Mouse (Mus musculus) thymus, postnatal 4 days (tissue): Measurements from ENCODE around the gene Adi1.

Source experiments
- DNase-seq: peaks from one replicate; pipeline ENCODE4 v3.0.0; 2021

The Adi1 gene

GRCm38 (mm10) chr12:28694776-28695175 is 19.7 kb downstream of the Adi1 start:
- no peak for DNase-seq

- no peak for DNase-seq
Observed at GRCm38 (mm10) chr12:28697821-28698595, 23.0 kb downstream of the Adi1 start.

GRCm38 (mm10) chr12:28699086-28699485 is 24.1 kb downstream of the Adi1 start:
- DNase-seq: no peak

GRCm38 (mm10) chr12:28699656-28700055 is 24.6 kb downstream of the Adi1 start:
- peak; percentile 79 for DNase-seq

- DNase-seq: peak; percentile 28
Observed at GRCm38 (mm10) chr12:28700101-28700511, 25.1 kb downstream of the Adi1 start.

- peak; percentile 25 for DNase-seq
Observed at GRCm38 (mm10) chr12:28700561-28701025, 25.6 kb downstream of the Adi1 start.

GRCm38 (mm10) chr12:28701302-28701701 is 26.3 kb downstream of the Adi1 start:
- DNase-seq: no peak

GRCm38 (mm10) chr12:28704381-28704780 is 29.4 kb downstream of the Adi1 start:
- no peak for DNase-seq

GRCm38 (mm10) chr12:28705204-28705603 is 30.2 kb downstream of the Adi1 start:
- DNase-seq: no peak

GRCm38 (mm10) chr12:28708154-28708553 is 33.1 kb downstream of the Adi1 start:
- DNase-seq: no peak

GRCm38 (mm10) chr12:28710566-28711185 is 35.6 kb downstream of the Adi1 start:
- no peak for DNase-seq

GRCm38 (mm10) chr12:28714822-28715632 is 40.0 kb downstream of the Adi1 start:
- DNase-seq: no peak

- DNase-seq: no peak
Observed at GRCm38 (mm10) chr12:28717066-28717465, 42.0 kb downstream of the Adi1 start.

GRCm38 (mm10) chr12:28718106-28718505 is 43.1 kb downstream of the Adi1 start:
- no peak for DNase-seq

GRCm38 (mm10) chr12:28724366-28724765 is 49.3 kb downstream of the Adi1 start:
- DNase-seq: no peak

- no peak for DNase-seq
Observed at GRCm38 (mm10) chr12:28726204-28726603, 51.2 kb downstream of the Adi1 start.

GRCm38 (mm10) chr12:28727061-28727460 is 52.0 kb downstream of the Adi1 start:
- no peak for DNase-seq
